16 mouse cellular contexts compared by ENCODE assay signal in the genomic region with DNA sequence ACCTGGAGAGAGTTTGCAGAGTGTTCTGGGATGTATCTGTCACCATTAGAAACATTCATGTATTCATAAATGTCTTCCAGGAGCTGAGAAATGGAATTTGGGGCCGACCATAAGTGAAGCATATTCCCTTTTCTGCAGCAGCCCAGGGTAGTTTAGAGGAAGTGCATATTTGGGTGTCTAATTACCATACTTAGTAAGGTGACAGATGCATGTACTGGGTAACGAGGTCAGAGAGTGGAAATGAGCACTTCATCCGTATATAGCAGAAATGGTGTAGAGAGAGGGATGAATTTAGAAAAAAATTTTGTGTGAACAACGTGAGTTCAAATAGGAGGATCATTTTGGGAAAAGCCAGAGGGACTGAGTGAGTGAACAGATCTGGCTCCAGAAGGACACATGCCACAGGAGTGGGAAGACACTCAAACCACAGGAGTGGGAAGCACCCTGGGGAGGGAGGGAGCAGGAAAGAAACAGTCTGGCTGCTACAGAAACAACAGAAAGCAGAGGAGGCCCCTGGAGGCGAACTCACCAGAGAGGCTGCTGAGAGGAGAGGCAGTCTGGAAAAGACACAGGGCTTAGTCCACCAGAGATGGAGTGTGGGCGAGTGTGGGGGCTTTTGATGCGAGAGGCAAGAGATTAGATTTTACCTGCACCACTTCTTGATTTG.
DNase-seq lines count a peak whose midpoint lies in the region; ATAC-seq lines count a peak whose summit lies in the region.
"Had no signal": no experiment of that assay in that cellular context is flagged by ENCODE, and none has a peak within 500 bp of the region (broad histone marks: within the 10 kb centered on the region; RNA-seq: fewer than 3 reads in every experiment).

No protein-coding gene starts in this region.

- no peaks in the 10 kb centered on the region for H3K27me3 ChIP-seq in forebrain, embryonic 13.5 days
- no peaks in the 10 kb centered on the region for H3K27me3 ChIP-seq in forebrain, embryonic 10.5 days (ENCODE audit: poor library complexity, severe bottlenecking)
- H3K27me3 ChIP-seq in midbrain, embryonic 16.5 days (ENCODE audit: control insufficient read depth, insufficient read depth, low read depth, low read length), result no peaks in the 10 kb centered on the region
- H3K27me3 ChIP-seq in hindbrain, embryonic 16.5 days (replicated peaks; ENCODE audit: control insufficient read depth, insufficient read depth, low read length), result no peaks in the 10 kb centered on the region
- H3K27me3 ChIP-seq: limb, embryonic 15.5 days; neural tube, embryonic 13.5 days had no signal

- intact Hi-C loops in left cerebral cortex, postnatal 36 days (cut with DNase I), result loop anchor here (5.0 kb wide), 1 partner anchor 126 kb away; no protein-coding TSS in a partner anchor

- H3K27ac ChIP-seq in forebrain, embryonic 13.5 days, result no peak overlapping the region
- no peak overlapping the region for H3K27ac ChIP-seq in forebrain, embryonic 10.5 days
- no peak overlapping the region for H3K27ac ChIP-seq in midbrain, embryonic 16.5 days (ENCODE audit: low read length)
- H3K27ac ChIP-seq in hindbrain, embryonic 16.5 days (ENCODE audit: low read depth, low read length), result no peak overlapping the region
- H3K27ac ChIP-seq: hindbrain, postnatal 0 days; limb, embryonic 15.5 days; neural tube, embryonic 13.5 days had no signal

- no peak overlapping the region for H3K4me2 ChIP-seq in forebrain, embryonic 13.5 days
- H3K4me2 ChIP-seq in midbrain, embryonic 16.5 days (ENCODE audit: low read length), result no peak overlapping the region
- H3K4me2 ChIP-seq in hindbrain, embryonic 16.5 days (ENCODE audit: low read length), result no peak overlapping the region
- H3K4me2 ChIP-seq: limb, embryonic 15.5 days; neural tube, embryonic 13.5 days had no signal

- H3K9ac ChIP-seq in forebrain, embryonic 13.5 days, result no peak overlapping the region
- H3K9ac ChIP-seq in midbrain, embryonic 16.5 days (ENCODE audit: low read depth, low read length), result no peak overlapping the region
- no peak overlapping the region for H3K9ac ChIP-seq in hindbrain, embryonic 16.5 days (ENCODE audit: low read depth, low read length)
- H3K9ac ChIP-seq: limb, embryonic 15.5 days; neural tube, embryonic 13.5 days had no signal

- no peak overlapping the region for H3K4me3 ChIP-seq in forebrain, embryonic 13.5 days
- H3K4me3 ChIP-seq in forebrain, embryonic 10.5 days, result no peak overlapping the region
- H3K4me3 ChIP-seq in midbrain, embryonic 16.5 days (ENCODE audit: low read depth, low read length), result no peak overlapping the region
- H3K4me3 ChIP-seq in hindbrain, embryonic 16.5 days (ENCODE audit: low read length), result no peak overlapping the region
- H3K4me3 ChIP-seq: limb, embryonic 15.5 days; neural tube, embryonic 13.5 days had no signal

- 51% methylated on average over 7 of the region's 7 CpGs for WGBS in forebrain, embryonic 13.5 days
- 67% methylated on average over 7 of the region's 7 CpGs for WGBS in forebrain, embryonic 10.5 days
- 63% methylated on average over 7 of the region's 7 CpGs for WGBS in midbrain, embryonic 16.5 days
- WGBS in hindbrain, embryonic 16.5 days, result 68% methylated on average over 7 of the region's 7 CpGs

- 0 out of 2 replicates have a peak, but pooled peaks have one; percentile 38 for ATAC-seq in forebrain, embryonic 13.5 days
- ATAC-seq in midbrain, embryonic 16.5 days, result no peak
- no peak for ATAC-seq in megakaryocyte-erythroid progenitor cell, adult 5-6 weeks (replicated peaks; ENCODE audit: low FRiP score, low TSS enrichment, poor library complexity, severe bottlenecking)
- no peak for ATAC-seq in hindbrain, embryonic 16.5 days
- ATAC-seq: hindbrain, postnatal 0 days had no signal

- no peaks in the 10 kb centered on the region for H3K9me3 ChIP-seq in forebrain, embryonic 13.5 days (replicated peaks)
- no peaks in the 10 kb centered on the region for H3K9me3 ChIP-seq in forebrain, embryonic 10.5 days
- no peaks in the 10 kb centered on the region for H3K9me3 ChIP-seq in midbrain, embryonic 16.5 days (replicated peaks; ENCODE audit: control insufficient read depth, low read length, poor library complexity, severe bottlenecking)
- H3K9me3 ChIP-seq in hindbrain, embryonic 16.5 days (ENCODE audit: control insufficient read depth, low read length), result no peaks in the 10 kb centered on the region
- H3K9me3 ChIP-seq: G1E; limb, embryonic 15.5 days; neural tube, embryonic 13.5 days had no signal

- DNase-seq in forebrain, embryonic 10.5 days (ENCODE audit: extremely low spot score, low spot score), result no peak
- DNase-seq in cerebellum, postnatal 14 days, result peak; percentile 4 to 6
- peak; percentile 65 to 74 for DNase-seq in frontal cortex, postnatal 36 days (ENCODE audit: low spot score in 2 of 2)
- DNase-seq in left cerebral cortex, postnatal 36 days (ENCODE audit: low spot score in 2 of 2), result peak; percentile 61 to 74
- DNase-seq: heart, postnatal 10 days; kidney, adult 9 months; lung, adult 2 months; thymus, postnatal 25 days had no signal

- no peaks in the 10 kb centered on the region for H3K36me3 ChIP-seq in forebrain, embryonic 13.5 days (ENCODE audit: poor library complexity, severe bottlenecking)
- H3K36me3 ChIP-seq in forebrain, embryonic 10.5 days (replicated peaks), result no peaks in the 10 kb centered on the region
- no peaks in the 10 kb centered on the region for H3K36me3 ChIP-seq in midbrain, embryonic 16.5 days (ENCODE audit: control insufficient read depth, insufficient read depth, low read length)
- no peaks in the 10 kb centered on the region for H3K36me3 ChIP-seq in hindbrain, embryonic 16.5 days (ENCODE audit: control insufficient read depth, insufficient read depth, low read length)
- H3K36me3 ChIP-seq: G1E; limb, embryonic 15.5 days; neural tube, embryonic 13.5 days had no signal

- H3K4me1 ChIP-seq in forebrain, embryonic 13.5 days, result no peaks in the 10 kb centered on the region
- peaks cover 22% of the 10 kb centered on the region for H3K4me1 ChIP-seq in forebrain, embryonic 10.5 days
- peaks cover 6% of the 10 kb centered on the region; the same call in 1 of the 2 replicates for H3K4me1 ChIP-seq in midbrain, embryonic 16.5 days (ENCODE audit: control insufficient read depth, insufficient read depth, low read length)
- no peaks in the 10 kb centered on the region for H3K4me1 ChIP-seq in hindbrain, embryonic 16.5 days (ENCODE audit: control insufficient read depth, insufficient read depth, low read depth, low read length)
- H3K4me1 ChIP-seq: limb, embryonic 15.5 days; neural tube, embryonic 13.5 days had no signal
